Mouse (Mus musculus) C2C12 (cell line): ENCODE measurements around the gene Mettl16. TPM values are rescaled to one million over a fixed set of nuclear protein-coding genes. Genes with fewer than 3 reads are reported as not detected.

Source experiments
- H3K27me3 ChIP-seq: one replicate; pipeline ENCODE4 v1.6.1; 2011; ENCODE audit not compliant: control insufficient read depth, insufficient read depth, insufficient read length
- H3K36me3 ChIP-seq: one replicate; pipeline ENCODE4 v1.6.1; 2011; ENCODE audit not compliant: control insufficient read depth, insufficient read depth
- H3K4me3 ChIP-seq: one replicate; pipeline ENCODE4 v1.5.1; 2011; ENCODE audit warnings: mild to moderate bottlenecking, control low read depth; ENCODE audit not compliant: poor library complexity, insufficient read depth, severe bottlenecking
- H3K79me2 ChIP-seq: one replicate; pipeline ENCODE4 v1.6.1; 2011; ENCODE audit not compliant: control insufficient read depth, insufficient read depth
- H3K79me3 ChIP-seq: one replicate; pipeline ENCODE4 v1.6.1; 2011; ENCODE audit warnings: low read depth, control low read depth
- H3ac ChIP-seq: one replicate; pipeline ENCODE3; 2011; ENCODE audit warnings: low read depth; ENCODE audit not compliant: control insufficient read depth, insufficient read length
- CEBPB ChIP-seq: IDR thresholded peaks from one replicate; pipeline ENCODE4 v1.6.1; 2011; ENCODE audit warnings: low read depth, mild to moderate bottlenecking, control low read depth, moderate library complexity
- CTCF ChIP-seq: IDR thresholded peaks from one replicate; pipeline ENCODE4 v1.5.1; 2011; ENCODE audit not compliant: control insufficient read depth, insufficient read depth, insufficient read length
- FOSL1 ChIP-seq: IDR thresholded peaks from one replicate; pipeline ENCODE4 v1.8.0; 2011; ENCODE audit warnings: mild to moderate bottlenecking, low read length; ENCODE audit not compliant: poor library complexity, insufficient read depth, severe bottlenecking
- MAX ChIP-seq: IDR thresholded peaks from one replicate; pipeline ENCODE4 v1.6.1; 2011; ENCODE audit warnings: mild to moderate bottlenecking, control low read depth
- MYOD1 ChIP-seq: IDR thresholded peaks from one replicate; pipeline ENCODE4 v1.6.1; 2011; ENCODE audit warnings: low read depth; ENCODE audit not compliant: control insufficient read depth, insufficient read length
- MYOG ChIP-seq: IDR thresholded peaks from one replicate; pipeline ENCODE4 v1.6.1; 2011; ENCODE audit not compliant: control insufficient read depth, insufficient read length; ENCODE audit errors: extremely low read depth
- USF1 ChIP-seq: IDR thresholded peaks from one replicate; pipeline ENCODE4 v1.6.1; 2011; ENCODE audit warnings: low read depth, mild to moderate bottlenecking, control low read depth, moderate library complexity
- polyA plus RNA-seq: library from polyadenylated mRNA; unstranded; fragments of >200 nt; fragmentation: generic; extraction: Trizol; gene quantifications from one replicate; pipeline ENCODE4 v1.2.1, GENCODE M21; 2012; ENCODE audit warnings: missing spikeins

The Mettl16 gene
- polyA plus RNA-seq, 1 experiment: 17.3 TPM

GRCm38 (mm10) chr11:74830256-74831161, 59.9 kb downstream of the Mettl16 start, which contains the start of gene Mnt:
Gene Mnt (plus strand): TSS chr11:74830920.
- Histone ChIP-seq H3K4me3 (peak within 1 kb of the TSS; percentile 98), H3K27me3 (no peaks in the 10 kb centered on the region), H3K36me3 (no peaks in the 10 kb centered on the region), H3K79me2 (peaks cover 35% of the 10 kb centered on the region), H3ac (peak within 1 kb of the TSS; percentile 76), H3K79me3 (peaks cover 16% of the 10 kb centered on the region)
- TF ChIP-seq MAX: peak; percentile 93
- no peak for TF ChIP-seq CTCF
- no peak for TF ChIP-seq MYOD1
- TF ChIP-seq USF1: peak; percentile 66
- peak; percentile 97 for TF ChIP-seq CEBPB
- no peak for TF ChIP-seq MYOG
- no peak for TF ChIP-seq FOSL1

- peaks cover 42% of the 10 kb centered on the region for H3K79me2 ChIP-seq
- H3K79me3 ChIP-seq: peaks cover 16% of the 10 kb centered on the region
- H3K36me3 ChIP-seq: no peaks in the 10 kb centered on the region
- no peaks in the 10 kb centered on the region for H3K27me3 ChIP-seq
- peak overlapping the region; percentile 76 for H3ac ChIP-seq
- TF ChIP-seq FOSL1: no peak
- TF ChIP-seq MYOD1: no peak
- no peak for TF ChIP-seq USF1
- peak; percentile 84 for TF ChIP-seq MAX
- TF ChIP-seq CEBPB: no peak
- no peak for TF ChIP-seq CTCF
- H3K4me3 ChIP-seq: peak overlapping the region; percentile 98
Measured at GRCm38 (mm10) chr11:74831191-74831605, 60.6 kb downstream of the Mettl16 start.

- Histone ChIP-seq H3K36me3 (no peaks in the 10 kb centered on the region), H3ac (peak overlapping the region; percentile 76), H3K27me3 (no peaks in the 10 kb centered on the region), H3K79me2 (peaks cover 48% of the 10 kb centered on the region), H3K4me3 (peak overlapping the region; percentile 98), H3K79me3 (peaks cover 16% of the 10 kb centered on the region)
- TF ChIP-seq USF1 (peak; percentile 71), FOSL1 (no peak), MYOG (no peak), CEBPB (no peak), MYOD1 (no peak), CTCF (no peak), MAX (peak; percentile 71)
Measured at GRCm38 (mm10) chr11:74831606-74832451, 61.2 kb downstream of the Mettl16 start.

- Histone ChIP-seq H3K79me3 (peaks cover 16% of the 10 kb centered on the region), H3K4me3 (peak overlapping the region; percentile 33), H3K27me3 (no peaks in the 10 kb centered on the region), H3ac (peak overlapping the region; percentile 58), H3K36me3 (no peaks in the 10 kb centered on the region), H3K79me2 (peaks cover 52% of the 10 kb centered on the region)
- TF ChIP-seq FOSL1: peak; percentile 3
- TF ChIP-seq MYOG: no peak
- no peak for TF ChIP-seq MYOD1
- no peak for TF ChIP-seq CTCF
- TF ChIP-seq MAX: peak; percentile 85
- TF ChIP-seq USF1: no peak
- TF ChIP-seq CEBPB: peak; percentile 58
Measured at GRCm38 (mm10) chr11:74832503-74833143, 62.0 kb downstream of the Mettl16 start.
